Comparison of ENCODE assay signal across 8 mouse cellular contexts in the genomic region with DNA sequence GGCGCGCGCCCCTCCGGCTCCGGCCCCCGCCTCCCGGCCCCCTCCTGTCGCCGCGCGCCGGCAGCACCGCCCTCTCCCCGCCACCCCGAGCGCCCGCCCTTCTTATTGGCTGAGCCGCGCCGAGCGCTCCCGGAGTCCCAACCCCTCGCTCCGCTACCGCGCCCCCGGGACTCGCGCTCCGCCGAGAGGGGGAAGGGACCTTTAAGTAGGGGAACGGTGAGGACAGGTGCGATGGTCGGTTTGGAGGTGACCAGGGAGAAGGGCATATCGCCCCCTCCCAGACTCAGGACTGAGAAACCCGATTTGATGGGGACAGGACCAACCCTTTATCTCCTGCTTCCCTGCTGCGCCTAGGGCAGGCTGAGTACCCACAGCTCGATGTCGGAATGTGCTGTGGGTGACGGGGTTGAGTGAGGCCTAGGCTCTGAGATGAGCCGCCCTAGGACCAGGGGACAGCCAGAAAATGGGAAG. TPM values are rescaled to one million over a fixed set of nuclear protein-coding genes. Genes with fewer than 3 reads are reported as not detected.
DNase-seq lines count a peak whose midpoint lies in the region; ATAC-seq and TF ChIP-seq lines count a peak whose summit lies in the region.

No protein-coding gene starts in this region.

- no peaks in the 10 kb centered on the region for H3K9me3 ChIP-seq in CH12.LX (replicated peaks; ENCODE audit: low read length)
- H3K9me3 ChIP-seq in forebrain, embryonic 12.5 days: no peaks in the 10 kb centered on the region
- no peaks in the 10 kb centered on the region for H3K9me3 ChIP-seq in heart, embryonic 15.5 days (replicated peaks)
- no peaks in the 10 kb centered on the region for H3K9me3 ChIP-seq in liver, embryonic 12.5 days (replicated peaks)
- no peaks in the 10 kb centered on the region for H3K9me3 ChIP-seq in neural tube, embryonic 14.5 days (ENCODE audit: control insufficient read depth, low read length)

- no peak for TF ChIP-seq CTCF in CH12.LX (conservative IDR thresholded peaks at IDR 0.05 in 1 of 2, IDR thresholded peaks at IDR 0.05 in 1 of 2; ENCODE audit: low read depth in 2 of 2, low read length in 2 of 2)

- dilution Hi-C loops in CH12.LX (cut with MboI; ENCODE audit: extremely low pct_ligation_motif_present, extremely low pct_unique_long_range_greater_than_20kb, low sequenced_read_pairs): no loop called here

- no peak for TF ChIP-seq POLR2A in CH12.LX (IDR thresholded peaks at IDR 0.05; ENCODE audit: low read depth, low read length)

- in situ Hi-C loops in CH12.LX (cut with MboI; ENCODE audit: low pct_ligation_motif_present, low pct_unique_long_range_greater_than_20kb, low sequenced_read_pairs): no loop called here

- H3K4me1 ChIP-seq in CH12.LX (ENCODE audit: control insufficient read depth in 1 of 2, insufficient read depth in 2 of 2): peaks cover 27 to 29% of the 10 kb centered on the region in 2 experiments
- H3K4me1 ChIP-seq in forebrain, embryonic 12.5 days: peaks cover 63% of the 10 kb centered on the region
- H3K4me1 ChIP-seq in heart, embryonic 15.5 days (replicated peaks): peaks cover 76% of the 10 kb centered on the region
- peaks cover 51% of the 10 kb centered on the region for H3K4me1 ChIP-seq in liver, embryonic 12.5 days
- H3K4me1 ChIP-seq in neural tube, embryonic 14.5 days (ENCODE audit: control insufficient read depth, insufficient read depth, low read length): peaks cover 43% of the 10 kb centered on the region

- H3K27me3 ChIP-seq in CH12.LX (replicated peaks): peaks cover 87% of the 10 kb centered on the region
- peaks cover 58% of the 10 kb centered on the region for H3K27me3 ChIP-seq in forebrain, embryonic 12.5 days
- H3K27me3 ChIP-seq in heart, embryonic 15.5 days: no peaks in the 10 kb centered on the region
- peaks cover 98% of the 10 kb centered on the region for H3K27me3 ChIP-seq in liver, embryonic 12.5 days (replicated peaks)
- peaks cover 3% of the 10 kb centered on the region; the same call in 1 of the 2 replicates for H3K27me3 ChIP-seq in neural tube, embryonic 14.5 days (ENCODE audit: control insufficient read depth, insufficient read depth, low read length)

- TF ChIP-seq RAD21 in CH12.LX (IDR thresholded peaks at IDR 0.05; ENCODE audit: low read depth, low read length): no peak

- TF ChIP-seq EP300 in CH12.LX (IDR thresholded peaks at IDR 0.05; ENCODE audit: low read length): no peak

- H3K4me3 ChIP-seq in CH12.LX (replicated peaks in 1 of 3; ENCODE audit: low read depth in 2 of 3, low read length in 2 of 3, poor library complexity in 1 of 3): peak overlapping the region; percentile 45 to 74 (median 49)
- H3K4me3 ChIP-seq in forebrain, embryonic 12.5 days (replicated peaks): peak overlapping the region; percentile 77
- peak overlapping the region; percentile 81 for H3K4me3 ChIP-seq in heart, embryonic 15.5 days
- H3K4me3 ChIP-seq in liver, embryonic 12.5 days: peak overlapping the region; percentile 60
- peak overlapping the region; percentile 75 for H3K4me3 ChIP-seq in neural tube, embryonic 14.5 days (ENCODE audit: low read depth, low read length)

- ATAC-seq in forebrain, embryonic 12.5 days (ENCODE audit: low FRiP score): peak; percentile 89
- ATAC-seq in heart, embryonic 15.5 days (replicated peaks; ENCODE audit: insufficient number of reproducible peaks, insufficient read depth, low FRiP score, low read depth): peak; percentile 71
- peak; percentile 68 for ATAC-seq in liver, embryonic 12.5 days
- ATAC-seq in neural tube, embryonic 14.5 days (ENCODE audit: low read depth): peak; percentile 90

- H3K9ac ChIP-seq in CH12.LX (ENCODE audit: insufficient read depth, low read depth): peak overlapping the region; percentile 75
- peak overlapping the region; percentile 89 for H3K9ac ChIP-seq in forebrain, embryonic 12.5 days
- peak overlapping the region; percentile 94 for H3K9ac ChIP-seq in heart, embryonic 15.5 days
- H3K9ac ChIP-seq in liver, embryonic 12.5 days: peak overlapping the region; percentile 49; the same call in 1 of the 2 replicates
- H3K9ac ChIP-seq in neural tube, embryonic 14.5 days (replicated peaks; ENCODE audit: low read depth, low read length): peak overlapping the region; percentile 81

- H3K27ac ChIP-seq in CH12.LX (ENCODE audit: insufficient read depth, low read depth): peak overlapping the region; percentile 68
- peak overlapping the region; percentile 96 for H3K27ac ChIP-seq in forebrain, embryonic 12.5 days
- H3K27ac ChIP-seq in heart, embryonic 15.5 days: peak overlapping the region; percentile 99
- H3K27ac ChIP-seq in liver, embryonic 12.5 days: no peak overlapping the region
- peak overlapping the region; percentile 95 for H3K27ac ChIP-seq in neural tube, embryonic 14.5 days (ENCODE audit: low read depth, low read length)

- peak overlapping the region; percentile 82 for H3K4me2 ChIP-seq in CH12.LX (ENCODE audit: insufficient read depth, low read depth, poor library complexity, severe bottlenecking)
- peak overlapping the region; percentile 98 for H3K4me2 ChIP-seq in forebrain, embryonic 12.5 days
- peak overlapping the region; percentile 93 for H3K4me2 ChIP-seq in heart, embryonic 15.5 days
- H3K4me2 ChIP-seq in liver, embryonic 12.5 days: peak overlapping the region; percentile 80
- H3K4me2 ChIP-seq in neural tube, embryonic 14.5 days (ENCODE audit: low read depth, low read length): peak overlapping the region; percentile 99

- no peaks in the 10 kb centered on the region for H3K79me2 ChIP-seq in CH12.LX (replicated peaks; ENCODE audit: control insufficient read depth, extremely low read depth, insufficient read depth, poor library complexity, severe bottlenecking)

- WGBS in forebrain, embryonic 12.5 days: under 1% methylated on average over 40 of the region's 41 CpGs
- under 1% methylated on average over 34 of the region's 41 CpGs for WGBS in heart, embryonic 15.5 days
- WGBS in liver, embryonic 12.5 days (ENCODE audit: insufficient replicate concordance): 5% methylated on average over 39 of the region's 41 CpGs
- WGBS in neural tube, embryonic 14.5 days: 0% methylated on average over 39 of the region's 41 CpGs

- peak; percentile 43 for DNase-seq in CH12.LX (ENCODE audit: extremely low read depth)
- DNase-seq in brain, embryonic 18.5 days (ENCODE audit: low read depth, low spot score): peak; percentile 78
- peak; percentile 65 to 82 for DNase-seq in kidney, postnatal 25 days
- DNase-seq in thymus, postnatal 25 days: peak; percentile 92

- no peaks in the 10 kb centered on the region for H3K36me3 ChIP-seq in CH12.LX (replicated peaks in 1 of 2; ENCODE audit: control insufficient read depth in 1 of 2, insufficient read depth in 1 of 2, low read length in 1 of 2)
- no peaks in the 10 kb centered on the region for H3K36me3 ChIP-seq in forebrain, embryonic 12.5 days (replicated peaks)
- H3K36me3 ChIP-seq in heart, embryonic 15.5 days: peaks cover 3% of the 10 kb centered on the region; the same call in 1 of the 2 replicates
- H3K36me3 ChIP-seq in liver, embryonic 12.5 days: no peaks in the 10 kb centered on the region
- H3K36me3 ChIP-seq in neural tube, embryonic 14.5 days (ENCODE audit: control insufficient read depth, insufficient read depth, low read length): no peaks in the 10 kb centered on the region

TF ChIP-seq in CH12.LX, 34 proteins besides CTCF, POLR2A, EP300 and RAD21 (continues in another document):
- TF ChIP-seq CHD2 (IDR thresholded peaks at IDR 0.05; ENCODE audit: low read length) (peak; percentile 61; the same call in 1 of the 2 replicates), TCF12 (IDR thresholded peaks at IDR 0.05; ENCODE audit: low read depth, low read length) (no peak), CHD1 (IDR thresholded peaks at IDR 0.05; ENCODE audit: low read depth, low read length) (no peak), MYC (IDR thresholded peaks at IDR 0.05; ENCODE audit: low read depth, low read length) (no peak), MAZ (IDR thresholded peaks at IDR 0.05; ENCODE audit: low read depth, low read length) (peak; percentile 77)

RNA-seq across cellular contexts. Expression of a gene that starts 0.3 kb away (rescaled TPM):
- 1.7 and 2.8 TPM in 2 replicates for total RNA-seq in CH12.LX (2012; rRNA removed)
- 0.20 and 0.30 TPM in 2 replicates for total RNA-seq in CH12.LX (2014; rRNA removed)
- polyA plus RNA-seq in CH12.LX (2012; ENCODE audit: insufficient read length, low read depth): 0.59 and 0.95 TPM in 2 replicates
- polyA plus RNA-seq in forebrain, embryonic 12.5 days (2016; fragmentation: Nextera tagmentation; extraction: Ambion mirVana): 9.8 and 10.1 TPM in 2 replicates
- 21.0 and 27.2 TPM in 2 replicates for polyA plus RNA-seq in heart, embryonic 15.5 days (2015; fragmentation: Nextera tagmentation; extraction: Ambion mirVana)
- polyA plus RNA-seq in liver, embryonic 12.5 days (2016; fragmentation: Nextera tagmentation; extraction: Ambion mirVana): 0.89 and 1.6 TPM in 2 replicates
- 13.6 and 17.0 TPM in 2 replicates for polyA plus RNA-seq in neural tube, embryonic 14.5 days (2014; fragmentation: Nextera tagmentation; extraction: Ambion mirVana)

RNA-seq across cellular contexts. Expression of a gene that starts 12.9 kb away (rescaled TPM):
- total RNA-seq in CH12.LX (2012; rRNA removed) (0.30 and 0.34 TPM in 2 replicates), CH12.LX (2014; rRNA removed) (0.22 and 0.36 TPM in 2 replicates)
- 0.31 and 0.37 TPM in 2 replicates for polyA plus RNA-seq in CH12.LX (2012; ENCODE audit: insufficient read length, low read depth)
- 7.1 and 7.2 TPM in 2 replicates for polyA plus RNA-seq in forebrain, embryonic 12.5 days (2016; fragmentation: Nextera tagmentation; extraction: Ambion mirVana)
- polyA plus RNA-seq in heart, embryonic 15.5 days (2015; fragmentation: Nextera tagmentation; extraction: Ambion mirVana): 27.9 and 30.6 TPM in 2 replicates
- 4.4 and 4.9 TPM in 2 replicates for polyA plus RNA-seq in liver, embryonic 12.5 days (2016; fragmentation: Nextera tagmentation; extraction: Ambion mirVana)
- 4.2 and 9.6 TPM in 2 replicates for polyA plus RNA-seq in neural tube, embryonic 14.5 days (2014; fragmentation: Nextera tagmentation; extraction: Ambion mirVana)

RNA-seq across cellular contexts. Expression of a gene that starts 40.2 kb away (rescaled TPM):
- 0.46 and 0.81 TPM in 2 replicates for total RNA-seq in CH12.LX (2012; rRNA removed)
- total RNA-seq in CH12.LX (2014; rRNA removed): 0.68 and 0.86 TPM in 2 replicates
- 1.1 and 1.3 TPM in 2 replicates for polyA plus RNA-seq in CH12.LX (2012; ENCODE audit: insufficient read length, low read depth)
- 0.34 and 0.53 TPM in 2 replicates for polyA plus RNA-seq in forebrain, embryonic 12.5 days (2016; fragmentation: Nextera tagmentation; extraction: Ambion mirVana)
- polyA plus RNA-seq in heart, embryonic 15.5 days (2015; fragmentation: Nextera tagmentation; extraction: Ambion mirVana): 0.81 and 1.6 TPM in 2 replicates
- 0.47 and 0.93 TPM in 2 replicates for polyA plus RNA-seq in liver, embryonic 12.5 days (2016; fragmentation: Nextera tagmentation; extraction: Ambion mirVana)
- 2.0 and 2.2 TPM in 2 replicates for polyA plus RNA-seq in neural tube, embryonic 14.5 days (2014; fragmentation: Nextera tagmentation; extraction: Ambion mirVana)

RNA-seq across cellular contexts. Expression of a gene that starts 41.7 kb away (rescaled TPM):
- total RNA-seq in CH12.LX (2012; rRNA removed) (50.3 and 58.7 TPM in 2 replicates), CH12.LX (2014; rRNA removed) (31.0 and 34.7 TPM in 2 replicates)
- polyA plus RNA-seq in CH12.LX (2012; ENCODE audit: insufficient read length, low read depth): 36.9 and 45.4 TPM in 2 replicates
- polyA plus RNA-seq in forebrain, embryonic 12.5 days (2016; fragmentation: Nextera tagmentation; extraction: Ambion mirVana): 43.6 and 47.4 TPM in 2 replicates
- 54.4 and 70.1 TPM in 2 replicates for polyA plus RNA-seq in heart, embryonic 15.5 days (2015; fragmentation: Nextera tagmentation; extraction: Ambion mirVana)
- 32.6 and 34.1 TPM in 2 replicates for polyA plus RNA-seq in liver, embryonic 12.5 days (2016; fragmentation: Nextera tagmentation; extraction: Ambion mirVana)
- polyA plus RNA-seq in neural tube, embryonic 14.5 days (2014; fragmentation: Nextera tagmentation; extraction: Ambion mirVana): 47.2 and 47.7 TPM in 2 replicates
